Mouse (Mus musculus) midbrain, embryonic 12.5 days (tissue): ENCODE measurements around the gene Srbd1. TPM values are rescaled to one million over a fixed set of nuclear protein-coding genes. Genes with fewer than 3 reads are reported as not detected.

Experiments used
- ATAC-seq: fragments of 200-750 bp; cut with Nextera tagmentation; 2 replicates; pipeline ENCODE4 v1.8.0; 2017; ENCODE audit warnings: low read depth, moderate TSS enrichment, moderate library complexity; ENCODE audit not compliant: low FRiP score
- H3K27ac ChIP-seq: fragments of 300-500 bp; sonication (generic); replicated peaks from 2 replicates; pipeline ENCODE4 v1.5.1; 2016; ENCODE audit warnings: mild to moderate bottlenecking
- H3K27me3 ChIP-seq: fragments of 300-500 bp; sonication (generic); 2 replicates; pipeline ENCODE4 v1.6.1; 2016; ENCODE audit warnings: mild to moderate bottlenecking
- H3K36me3 ChIP-seq: fragments of 300-500 bp; sonication (generic); 2 replicates; pipeline ENCODE4 v1.6.1; 2016
- H3K4me1 ChIP-seq: fragments of 300-500 bp; sonication (generic); 2 replicates; pipeline ENCODE4 v1.6.1; 2016
- H3K4me2 ChIP-seq: fragments of 300-500 bp; sonication (generic); replicated peaks from 2 replicates; pipeline ENCODE4 v1.6.1; 2016; ENCODE audit warnings: mild to moderate bottlenecking, moderate library complexity
- H3K4me3 ChIP-seq: fragments of 300-500 bp; sonication (generic); 2 replicates; pipeline ENCODE4 v1.5.1; 2016; ENCODE audit warnings: mild to moderate bottlenecking
- H3K9ac ChIP-seq: fragments of 300-500 bp; sonication (generic); replicated peaks from 2 replicates; pipeline ENCODE4 v1.6.1; 2016; ENCODE audit warnings: mild to moderate bottlenecking, moderate library complexity
- H3K9me3 ChIP-seq: fragments of 300-500 bp; sonication (generic); 2 replicates; pipeline ENCODE4 v1.6.1; 2016; ENCODE audit warnings: mild to moderate bottlenecking
- WGBS: fragments of 180-500 bp; shearing (Covaris S2); methylation state at CpG from one replicate; pipeline ENCODE4 v1.1.7; 2016; 5-methylcytosine and 5-hydroxymethylcytosine counted together
- polyA plus RNA-seq: library from polyadenylated mRNA; unstranded; fragments of >200 nt; fragmentation: Nextera tagmentation; extraction: Ambion mirVana; gene quantifications from 2 replicates; pipeline ENCODE4 v1.2.1, GENCODE M21; 2016

Srbd1 gene
- polyA plus RNA-seq, 1 experiment from 2014 or later = 22.9 TPM

DNA sequence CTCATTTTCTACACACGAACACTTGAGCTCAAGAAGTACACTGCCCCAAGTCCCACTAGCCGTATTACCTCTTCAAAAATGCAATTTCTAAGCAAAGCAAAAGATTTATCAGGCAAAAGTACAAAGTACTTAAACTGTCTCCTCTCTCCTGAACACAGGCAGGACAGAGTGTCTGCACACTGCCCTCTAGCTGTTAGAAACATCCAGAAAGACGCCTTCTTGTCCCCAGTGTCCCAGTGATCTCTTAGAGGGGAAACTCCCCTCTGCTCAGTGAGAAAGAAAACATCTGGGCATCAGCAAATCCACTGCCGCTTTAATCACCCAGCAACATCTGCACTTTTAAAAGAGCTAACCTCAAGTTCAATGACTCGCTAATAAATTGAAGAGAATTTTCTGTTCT, 12.4 kb downstream of the Srbd1 start:
- Histone ChIP-seq H3K4me2 (no peak overlapping the region), H3K9me3 (no peaks in the 10 kb centered on the region), H3K36me3 (peaks cover 60% of the 10 kb centered on the region), H3K4me3 (no peak overlapping the region), H3K9ac (no peak overlapping the region), H3K27me3 (no peaks in the 10 kb centered on the region), H3K4me1 (no peaks in the 10 kb centered on the region), H3K27ac (no peak overlapping the region)
- ATAC-seq = no peak
- 81% methylated on average over 5 of the region's 5 CpGs for WGBS

DNA sequence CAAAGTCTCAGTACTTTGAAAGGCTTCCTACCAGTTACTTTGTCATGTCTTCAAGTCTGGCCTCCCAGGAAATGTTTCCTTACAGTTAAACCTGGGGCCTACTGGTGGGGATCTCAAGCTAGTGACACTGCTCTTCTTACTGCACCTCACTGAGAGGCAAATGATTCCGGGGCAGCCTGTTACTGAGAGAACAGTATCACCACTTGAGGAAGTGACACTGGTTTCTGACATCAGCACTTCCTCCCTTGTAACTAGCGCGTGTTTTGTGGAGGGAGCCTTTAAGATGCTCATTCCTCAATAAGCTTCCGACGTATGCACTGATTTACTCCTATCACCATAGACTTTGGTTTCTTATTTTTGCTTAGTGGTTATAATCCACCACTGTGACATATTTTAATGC, 16.8 kb downstream of the Srbd1 start:
- Histone ChIP-seq H3K27ac (no peak overlapping the region), H3K4me1 (no peaks in the 10 kb centered on the region), H3K9ac (no peak overlapping the region), H3K27me3 (no peaks in the 10 kb centered on the region), H3K4me2 (no peak overlapping the region), H3K4me3 (no peak overlapping the region), H3K9me3 (no peaks in the 10 kb centered on the region), H3K36me3 (peaks cover 45% of the 10 kb centered on the region)
- no peak for ATAC-seq
- 94% methylated on average over 5 of the region's 5 CpGs for WGBS

DNA sequence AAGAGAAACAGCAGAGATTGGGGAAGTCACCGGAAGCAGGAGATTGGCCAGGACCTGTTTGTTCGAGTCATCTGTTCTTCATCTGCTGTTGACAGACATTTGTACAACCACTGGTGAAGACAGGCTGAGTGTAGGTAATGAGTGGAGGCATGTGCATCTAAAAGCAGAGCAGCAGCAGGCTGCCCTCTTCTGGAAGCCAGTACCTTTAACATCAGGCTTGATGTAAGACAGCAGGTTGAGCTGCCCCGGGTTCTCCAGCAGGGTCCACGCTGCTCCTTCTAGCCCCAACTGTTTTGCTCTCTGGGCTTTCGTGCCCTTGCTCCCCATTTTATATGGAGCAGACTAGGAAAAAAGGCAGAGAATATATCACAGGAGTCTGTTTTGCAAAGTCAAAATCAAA, 19.1 kb downstream of the Srbd1 start:
- H3K36me3 ChIP-seq = peaks cover 50% of the 10 kb centered on the region
- H3K4me1 ChIP-seq = no peaks in the 10 kb centered on the region
- H3K9me3 ChIP-seq = no peaks in the 10 kb centered on the region
- H3K9ac ChIP-seq = no peak overlapping the region
- 89% methylated on average over 5 of the region's 5 CpGs for WGBS
- H3K27ac ChIP-seq = no peak overlapping the region
- no peaks in the 10 kb centered on the region for H3K27me3 ChIP-seq
- H3K4me2 ChIP-seq = no peak overlapping the region
- no peak for ATAC-seq
- no peak overlapping the region for H3K4me3 ChIP-seq

DNA sequence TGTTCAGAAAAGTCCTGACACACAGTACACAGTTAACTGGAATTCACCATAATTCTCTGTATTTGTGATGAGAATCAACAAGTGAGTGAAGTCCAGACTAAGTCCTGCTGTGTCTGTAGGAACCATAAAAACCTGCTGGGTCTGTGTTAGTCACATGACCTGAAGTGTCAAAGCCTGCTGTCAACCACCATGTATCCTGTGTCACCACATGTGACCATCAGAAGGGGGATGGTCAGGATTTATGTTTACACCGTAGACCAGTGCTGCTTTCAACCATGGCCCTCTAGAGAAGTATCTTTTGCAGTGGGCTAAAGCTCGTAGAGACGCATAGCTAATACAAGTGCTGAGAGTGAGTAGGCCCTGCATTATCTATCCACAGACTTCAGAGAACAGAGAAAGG, 21.8 kb downstream of the Srbd1 start:
- Histone ChIP-seq H3K9me3 (no peaks in the 10 kb centered on the region), H3K27me3 (no peaks in the 10 kb centered on the region), H3K27ac (no peak overlapping the region), H3K4me3 (no peak overlapping the region), H3K4me1 (no peaks in the 10 kb centered on the region), H3K4me2 (no peak overlapping the region), H3K36me3 (peaks cover 39% of the 10 kb centered on the region), H3K9ac (no peak overlapping the region)
- 98% methylated on average over 3 of the region's 3 CpGs for WGBS
- ATAC-seq = no peak

DNA sequence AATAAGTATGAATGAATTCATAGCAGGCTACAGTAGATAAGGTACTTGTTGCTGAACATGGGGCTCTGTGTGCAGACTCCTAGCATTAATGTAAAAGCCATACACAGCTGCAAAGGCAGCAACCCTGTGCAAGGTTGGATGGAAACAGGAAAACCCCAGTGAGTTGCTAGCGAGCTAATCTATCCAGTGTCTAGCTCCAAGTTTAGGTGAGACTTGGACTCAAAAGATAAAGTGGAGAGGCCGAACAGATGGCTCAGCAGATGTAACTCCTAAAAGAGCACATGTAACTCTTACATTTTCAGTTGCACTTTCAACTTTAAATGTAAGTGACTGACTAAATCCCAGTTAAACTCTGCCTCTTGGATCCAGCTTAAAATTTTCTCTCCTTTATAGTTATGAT, 48.1 kb downstream of the Srbd1 start:
- H3K36me3 ChIP-seq = peaks cover 35% of the 10 kb centered on the region
- no peaks in the 10 kb centered on the region for H3K27me3 ChIP-seq
- no peak overlapping the region for H3K4me2 ChIP-seq
- H3K9me3 ChIP-seq = no peaks in the 10 kb centered on the region
- H3K27ac ChIP-seq = no peak overlapping the region
- no peak for ATAC-seq
- H3K9ac ChIP-seq = no peak overlapping the region
- 91% methylated on average over 2 of the region's 2 CpGs for WGBS
- H3K4me1 ChIP-seq = no peaks in the 10 kb centered on the region
- no peak overlapping the region for H3K4me3 ChIP-seq

DNA sequence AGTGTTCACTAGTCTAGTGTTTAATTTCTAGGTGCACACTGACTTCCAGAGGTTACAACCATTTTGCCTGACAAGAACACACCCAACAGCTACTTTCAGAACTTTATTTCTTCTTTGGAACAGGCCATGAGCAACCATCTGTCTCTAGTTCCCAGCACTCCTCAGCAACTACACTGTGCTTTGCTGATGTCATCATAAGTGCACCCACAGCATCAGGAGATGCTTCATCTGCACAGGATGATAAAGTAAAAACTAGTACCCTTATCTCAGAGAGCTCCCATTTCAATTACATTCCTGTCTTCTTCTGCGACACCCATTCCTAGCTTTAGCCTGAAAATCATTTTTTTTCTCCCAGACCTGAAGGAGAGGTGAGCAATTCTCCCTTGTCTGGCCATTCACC, 51.9 kb downstream of the Srbd1 start:
- Histone ChIP-seq H3K27ac (no peak overlapping the region), H3K27me3 (no peaks in the 10 kb centered on the region), H3K36me3 (peaks cover 14% of the 10 kb centered on the region), H3K4me3 (no peak overlapping the region), H3K4me1 (peaks cover 5% of the 10 kb centered on the region; the same call in 1 of the 2 replicates), H3K9ac (no peak overlapping the region), H3K9me3 (no peaks in the 10 kb centered on the region), H3K4me2 (no peak overlapping the region)
- WGBS = 97% methylated on average over 1 of the region's 1 CpGs
- no peak for ATAC-seq

DNA sequence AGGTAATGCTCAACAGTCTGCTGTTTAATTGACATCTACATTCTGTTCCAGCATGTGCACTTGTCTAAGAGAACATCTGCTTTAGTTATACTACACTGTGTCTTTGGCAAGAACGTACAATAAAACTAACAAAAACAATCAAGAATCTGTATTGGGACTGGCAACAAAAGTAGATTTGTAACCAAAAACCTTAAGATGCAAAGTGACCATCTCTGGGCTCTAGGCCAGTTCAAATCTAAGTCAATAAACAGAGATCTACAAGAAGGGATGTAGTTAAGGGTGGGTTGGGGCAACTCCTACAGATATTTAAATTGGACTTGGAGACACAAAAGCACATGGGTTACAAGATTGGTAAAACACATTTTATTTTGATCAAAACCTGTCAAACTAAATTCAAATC, 53.3 kb downstream of the Srbd1 start:
- peaks cover 5% of the 10 kb centered on the region; the same call in 1 of the 2 replicates for H3K4me1 ChIP-seq
- no peak overlapping the region for H3K27ac ChIP-seq
- H3K4me3 ChIP-seq = no peak overlapping the region
- no peak overlapping the region for H3K9ac ChIP-seq
- H3K4me2 ChIP-seq = no peak overlapping the region
- no peaks in the 10 kb centered on the region for H3K27me3 ChIP-seq
- WGBS = 87% methylated on average over 1 of the region's 1 CpGs
- H3K9me3 ChIP-seq = no peaks in the 10 kb centered on the region
- peaks cover 7% of the 10 kb centered on the region; the same call in 1 of the 2 replicates for H3K36me3 ChIP-seq
- no peak for ATAC-seq

DNA sequence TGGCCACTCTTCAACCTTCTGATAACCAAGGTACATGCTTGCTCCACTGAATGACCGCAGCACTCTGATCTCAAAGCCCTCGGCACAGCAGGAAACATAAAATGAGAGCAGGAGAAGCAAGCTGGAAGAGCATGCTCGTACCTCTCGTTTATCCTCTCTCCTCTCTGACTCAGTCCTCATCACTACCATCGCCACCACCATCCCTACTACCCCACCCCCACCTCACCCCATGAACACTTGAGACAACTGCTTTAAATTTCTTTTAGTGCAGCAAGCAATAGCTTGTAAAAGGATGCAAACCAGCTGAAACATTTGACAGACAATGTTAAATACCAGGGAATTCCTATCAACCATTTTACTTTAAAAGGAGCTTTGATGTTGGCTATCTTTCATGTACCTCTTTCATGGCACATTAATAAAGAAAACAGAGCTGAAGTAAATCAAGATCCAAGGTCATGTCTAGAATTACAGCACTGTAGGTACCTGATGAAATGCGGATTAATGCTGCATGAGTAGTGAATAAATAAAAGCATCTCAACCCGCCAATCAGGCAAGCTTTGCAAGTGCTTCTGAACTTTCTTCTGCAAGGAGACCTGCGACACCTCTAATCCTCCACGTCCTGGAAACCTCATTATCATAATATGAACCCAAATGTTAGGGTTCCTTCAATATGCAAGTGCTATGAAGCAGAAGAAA, 54.9 kb downstream of the Srbd1 start:
- H3K4me3 ChIP-seq = no peak overlapping the region
- H3K27ac ChIP-seq = no peak overlapping the region
- peaks cover 2% of the 10 kb centered on the region; the same call in 1 of the 2 replicates for H3K36me3 ChIP-seq
- WGBS = 50% methylated on average over 9 of the region's 9 CpGs
- H3K4me1 ChIP-seq = peaks cover 5% of the 10 kb centered on the region; the same call in 1 of the 2 replicates
- ATAC-seq = no peak
- H3K27me3 ChIP-seq = no peaks in the 10 kb centered on the region
- H3K4me2 ChIP-seq = no peak overlapping the region
- no peak overlapping the region for H3K9ac ChIP-seq
- H3K9me3 ChIP-seq = no peaks in the 10 kb centered on the region

DNA sequence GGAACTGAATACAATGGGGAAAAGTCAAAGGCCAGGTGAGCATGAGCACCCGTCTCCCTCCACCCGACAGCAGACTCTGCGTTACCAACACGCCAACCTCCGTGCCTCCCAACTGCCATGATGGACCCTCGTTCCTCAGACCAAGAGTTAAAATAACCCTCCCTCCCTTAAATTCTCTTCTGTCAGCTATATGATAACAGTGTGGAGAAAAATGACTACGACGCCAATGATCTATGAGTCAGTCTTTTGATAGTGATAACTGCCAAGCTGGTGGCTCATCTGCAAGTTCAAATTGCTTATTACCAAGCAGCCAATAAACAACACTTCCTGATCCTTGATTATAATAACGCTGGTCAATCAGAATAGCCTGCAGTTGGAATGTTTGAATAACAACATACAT, 57.1 kb downstream of the Srbd1 start:
- Histone ChIP-seq H3K36me3 (no peaks in the 10 kb centered on the region), H3K27me3 (no peaks in the 10 kb centered on the region), H3K4me3 (no peak overlapping the region), H3K9ac (no peak overlapping the region), H3K27ac (no peak overlapping the region), H3K4me1 (peaks cover 11% of the 10 kb centered on the region; the same call in 1 of the 2 replicates), H3K4me2 (no peak overlapping the region), H3K9me3 (no peaks in the 10 kb centered on the region)
- ATAC-seq = no peak
- WGBS = 96% methylated on average over 9 of the region's 9 CpGs

DNA sequence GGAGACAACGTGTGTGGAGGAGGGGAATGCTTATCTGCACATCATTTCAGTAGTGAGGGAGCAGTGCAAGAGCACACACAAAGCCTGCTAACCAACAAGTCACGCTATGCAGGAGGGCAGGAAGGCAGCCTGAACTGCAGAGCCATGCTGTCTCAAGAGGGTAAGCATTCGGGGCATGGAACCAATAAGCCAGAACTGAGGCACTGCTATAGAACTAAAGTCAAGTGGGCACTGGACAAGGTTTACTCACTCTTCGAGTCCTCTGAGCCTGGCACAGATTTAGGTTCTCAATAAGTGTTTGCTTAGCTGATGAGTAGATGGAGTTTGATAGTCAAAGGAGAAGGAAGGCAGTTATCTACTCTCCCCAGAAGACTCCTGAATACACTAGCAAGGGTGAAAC, 58.8 kb downstream of the Srbd1 start:
- no peak for ATAC-seq
- Histone ChIP-seq H3K4me2 (no peak overlapping the region), H3K4me3 (no peak overlapping the region), H3K27ac (no peak overlapping the region), H3K9me3 (no peaks in the 10 kb centered on the region), H3K9ac (no peak overlapping the region), H3K36me3 (no peaks in the 10 kb centered on the region), H3K27me3 (no peaks in the 10 kb centered on the region), H3K4me1 (peaks cover 12% of the 10 kb centered on the region; the same call in 1 of the 2 replicates)
- WGBS = 87% methylated on average over 4 of the region's 4 CpGs

DNA sequence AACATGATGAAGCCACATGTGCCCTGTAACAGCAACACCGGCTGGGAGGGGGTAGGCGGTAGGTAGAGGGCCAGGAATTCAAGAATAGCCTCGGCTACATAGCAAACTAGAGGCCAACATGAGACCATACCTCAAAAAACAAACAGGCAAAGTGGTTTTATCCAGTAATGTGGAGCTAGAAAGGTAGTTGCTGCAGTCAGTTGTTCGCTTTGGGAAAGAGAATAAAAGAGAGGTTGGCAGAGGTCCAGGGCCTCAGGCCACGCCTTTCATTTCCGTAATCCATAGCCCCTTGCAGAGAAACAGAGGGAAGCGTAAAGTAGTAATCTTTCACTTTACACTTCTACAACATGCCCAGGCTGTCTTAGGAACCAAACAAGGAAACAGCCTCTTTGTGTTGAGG, 61.8 kb downstream of the Srbd1 start:
- no peak for ATAC-seq
- Histone ChIP-seq H3K4me3 (no peak overlapping the region), H3K27ac (no peak overlapping the region), H3K9ac (no peak overlapping the region), H3K4me2 (no peak overlapping the region), H3K27me3 (no peaks in the 10 kb centered on the region), H3K36me3 (no peaks in the 10 kb centered on the region), H3K9me3 (no peaks in the 10 kb centered on the region), H3K4me1 (peaks cover 7% of the 10 kb centered on the region; the same call in 1 of the 2 replicates)
- WGBS = 80% methylated on average over 7 of the region's 7 CpGs

DNA sequence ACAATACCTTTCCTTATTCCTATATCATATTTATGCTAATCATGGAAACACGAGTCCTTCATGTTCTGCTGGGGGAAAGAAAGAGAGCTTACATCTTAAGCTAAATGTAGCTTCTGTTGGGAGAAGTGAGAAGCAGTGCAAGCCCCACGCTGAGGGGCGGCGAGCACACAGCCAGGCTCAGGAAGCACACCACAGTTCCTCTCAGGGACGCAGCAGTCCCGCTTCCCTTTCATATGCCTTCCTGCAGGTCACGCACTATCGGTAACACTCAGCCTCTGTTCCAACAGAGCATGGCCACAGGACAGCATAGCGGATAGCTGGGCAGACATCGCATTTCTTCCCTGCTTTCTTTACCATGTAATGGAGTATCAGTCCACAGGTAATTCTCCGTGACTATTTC, 66.9 kb downstream of the Srbd1 start:
- peaks cover 11% of the 10 kb centered on the region; the same call in 1 of the 2 replicates for H3K4me1 ChIP-seq
- H3K4me2 ChIP-seq = no peak overlapping the region
- H3K9ac ChIP-seq = no peak overlapping the region
- H3K9me3 ChIP-seq = no peaks in the 10 kb centered on the region
- no peak for ATAC-seq
- 76% methylated on average over 11 of the region's 11 CpGs for WGBS
- no peak overlapping the region for H3K4me3 ChIP-seq
- H3K27me3 ChIP-seq = no peaks in the 10 kb centered on the region
- no peaks in the 10 kb centered on the region for H3K36me3 ChIP-seq
- H3K27ac ChIP-seq = no peak overlapping the region

DNA sequence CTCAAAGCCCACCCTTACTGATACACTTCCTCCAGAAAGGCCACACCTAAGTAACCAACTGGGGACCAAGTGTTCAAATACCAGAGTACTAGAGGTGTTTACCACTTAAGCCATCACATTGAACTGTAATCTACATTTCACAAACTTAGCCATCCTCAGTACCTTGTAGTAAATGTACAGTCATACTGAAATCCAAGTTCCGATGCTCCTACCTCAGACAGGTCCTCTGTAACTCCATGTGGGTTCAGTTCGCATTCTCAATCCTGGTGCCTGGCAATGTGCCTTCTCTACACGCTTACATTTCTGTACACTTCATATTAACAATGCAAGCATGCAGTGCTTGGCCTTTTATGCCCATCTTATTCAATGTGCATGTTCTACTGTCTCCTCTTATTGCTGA, 77.5 kb downstream of the Srbd1 start:
- Histone ChIP-seq H3K9me3 (no peaks in the 10 kb centered on the region), H3K4me1 (no peaks in the 10 kb centered on the region), H3K27me3 (no peaks in the 10 kb centered on the region), H3K27ac (no peak overlapping the region), H3K4me3 (no peak overlapping the region), H3K9ac (no peak overlapping the region), H3K4me2 (no peak overlapping the region), H3K36me3 (no peaks in the 10 kb centered on the region)
- no peak for ATAC-seq
- 98% methylated on average over 3 of the region's 3 CpGs for WGBS
